Mouse (Mus musculus) heart, adult 11 months (tissue): ENCODE results near the gene Trpm3.

ENCODE experiments used
- DNase-seq: peaks from one replicate; pipeline ENCODE4 v3.0.0; 2022

Trpm3 gene

DNA sequence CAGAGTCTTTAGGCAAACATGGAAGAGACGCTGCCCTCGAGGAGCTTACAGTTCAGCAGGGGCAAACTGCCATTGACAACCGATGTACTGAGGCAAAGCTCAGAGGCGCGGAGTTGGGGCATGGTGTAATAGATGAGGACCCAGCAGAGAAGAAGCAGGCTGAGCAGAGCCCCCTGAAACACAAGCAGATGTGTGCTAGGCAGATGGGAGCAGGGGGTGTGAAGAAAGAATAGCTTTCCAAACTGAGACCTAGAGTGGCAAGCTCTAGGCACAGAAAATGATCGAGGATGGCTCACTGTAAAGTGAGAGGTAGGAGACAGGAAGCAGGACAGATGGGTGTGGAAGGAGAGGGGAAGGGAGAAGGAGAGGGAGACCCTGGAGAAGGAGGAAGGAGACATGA lies 792.2 kb downstream of the Trpm3 start:
- DNase-seq = peak; percentile 85

DNA sequence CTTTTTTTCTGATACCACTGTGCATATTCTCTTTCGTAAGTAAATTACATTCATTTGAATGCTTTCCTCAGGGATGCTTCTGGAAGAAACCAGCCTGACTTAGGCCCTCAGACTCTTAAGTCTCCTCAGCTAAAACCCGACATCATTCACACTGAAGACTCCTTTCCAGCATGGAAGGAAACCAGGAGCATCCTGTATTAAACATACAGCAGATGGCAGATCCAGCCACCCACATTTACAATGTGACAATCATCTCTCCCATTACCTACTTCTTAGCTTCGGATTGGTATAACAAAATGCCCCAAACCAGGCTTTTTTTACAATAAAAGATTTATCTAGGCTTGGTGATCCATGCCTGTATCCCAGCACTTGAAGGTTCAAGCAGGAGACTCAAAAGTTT lies 796.2 kb downstream of the Trpm3 start:
- peak; percentile 42 for DNase-seq

DNA sequence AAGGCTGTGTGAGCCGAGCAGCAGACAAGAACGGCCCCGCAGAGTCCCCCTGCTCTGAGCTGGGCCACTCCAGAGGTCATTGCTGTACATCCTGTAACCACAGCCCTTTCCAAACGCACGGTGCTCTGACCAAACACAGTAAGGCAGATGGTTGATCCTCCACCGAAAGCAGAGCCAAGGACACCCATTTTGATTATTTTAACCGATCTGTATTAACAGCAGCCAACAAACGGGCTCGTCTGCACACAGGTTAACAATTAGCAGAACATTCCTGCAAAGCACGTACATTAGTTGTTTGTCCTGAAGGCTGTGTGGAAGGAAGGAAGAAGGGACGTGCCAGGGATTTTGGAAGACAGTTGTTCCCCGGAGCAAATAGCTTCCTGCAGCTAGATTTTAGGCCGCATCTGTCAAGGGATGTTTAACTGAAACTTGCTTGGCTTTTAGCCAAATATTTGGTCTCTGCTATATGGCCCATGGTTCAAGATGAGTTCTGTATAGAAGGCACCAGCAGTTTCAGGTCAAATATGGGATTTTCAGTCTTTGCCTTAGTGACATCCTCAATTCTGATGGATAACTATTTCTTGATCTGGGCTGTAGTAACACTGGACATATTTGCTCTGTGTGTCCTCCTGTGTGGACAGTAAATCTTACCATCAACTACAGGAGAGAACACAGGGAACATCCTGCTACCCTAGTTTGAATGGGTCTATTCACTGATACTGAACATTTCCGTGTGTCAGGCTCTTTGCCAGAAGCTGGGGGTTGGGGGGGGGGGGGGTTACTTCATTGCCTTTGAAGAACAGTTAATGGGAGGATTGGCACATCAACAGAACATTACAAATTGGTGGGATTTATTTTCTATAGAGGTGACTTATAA lies 800.2 kb downstream of the Trpm3 start:
- DNase-seq = peak; percentile 94

DNA sequence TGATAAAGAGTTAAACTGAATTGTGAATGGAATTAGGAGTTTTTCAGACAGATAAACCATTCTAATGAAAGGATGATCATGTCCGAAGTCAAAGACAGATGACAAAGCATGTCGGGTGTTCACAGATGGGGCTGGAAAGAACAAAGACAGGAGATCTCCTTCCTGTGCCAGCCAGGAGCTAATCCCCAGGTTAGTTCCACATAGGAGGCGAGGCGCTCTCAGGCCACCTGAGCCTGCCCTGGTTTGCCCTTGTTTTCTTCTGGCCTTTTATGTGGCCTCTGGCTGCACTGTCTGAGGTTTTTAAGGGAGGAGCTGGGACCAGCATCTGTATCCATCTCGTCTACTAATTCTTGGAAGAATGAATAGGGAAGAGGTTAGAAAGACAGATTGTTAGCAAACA lies 801.0 kb downstream of the Trpm3 start:
- peak; percentile 81 for DNase-seq

DNA sequence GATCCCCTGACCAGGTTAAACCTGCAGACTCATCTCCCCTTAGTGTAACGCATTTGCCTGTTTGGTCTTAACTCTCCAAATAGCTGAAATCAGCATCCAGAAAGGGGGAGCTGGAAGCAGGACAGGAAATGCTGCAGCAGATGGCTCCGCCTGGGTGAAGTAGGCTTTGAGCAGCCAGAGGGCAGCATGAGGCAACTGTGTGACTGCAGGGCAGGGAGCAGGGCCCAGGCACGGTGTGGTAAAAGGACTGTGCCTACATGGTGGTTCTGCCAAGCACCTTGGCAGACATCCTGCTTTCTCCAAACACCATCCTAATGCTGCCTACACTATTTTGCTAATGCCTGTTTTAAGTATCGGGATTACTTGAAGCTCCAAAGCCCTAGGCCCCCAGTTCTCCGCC lies 801.6 kb downstream of the Trpm3 start:
- peak; percentile 98 for DNase-seq

DNA sequence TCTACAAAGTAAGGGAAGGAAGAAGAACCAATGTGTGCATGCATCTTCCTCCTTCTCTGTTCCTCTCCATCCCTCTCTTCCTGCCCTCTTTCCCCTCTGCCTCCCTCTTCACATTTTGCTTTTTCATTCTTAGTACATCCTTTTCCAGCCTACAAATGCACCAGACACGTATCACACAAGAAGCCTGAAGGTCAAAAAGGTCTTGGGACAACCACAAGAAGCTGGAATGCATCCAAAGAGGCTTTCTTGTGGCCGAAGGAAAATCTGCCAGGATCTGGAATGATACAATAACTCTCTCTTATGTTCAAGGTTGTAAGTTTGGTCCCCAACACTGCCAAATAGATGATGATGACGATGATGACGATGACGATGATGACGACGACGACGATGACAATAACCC lies 802.1 kb downstream of the Trpm3 start:
- no peak for DNase-seq

DNA sequence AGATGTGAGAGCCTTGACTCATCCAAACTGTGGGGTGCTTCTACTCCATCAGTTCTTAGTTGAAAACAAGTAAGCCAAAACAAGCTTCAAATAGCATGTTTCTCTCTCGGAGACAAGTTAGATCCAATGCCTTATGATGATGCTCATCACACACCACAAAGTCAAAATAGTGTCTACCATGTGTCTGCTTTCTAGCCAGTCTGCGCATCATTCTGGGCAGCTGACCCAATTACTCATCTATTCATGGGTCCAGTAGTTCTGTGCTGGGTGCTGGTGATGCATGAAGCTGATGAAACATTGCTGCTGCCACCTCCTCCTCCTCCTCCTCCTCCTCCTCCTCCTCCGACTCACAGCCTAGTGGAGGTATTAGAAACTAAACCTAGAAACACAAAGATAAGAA lies 813.6 kb downstream of the Trpm3 start:
- DNase-seq = peak; percentile 68

DNA sequence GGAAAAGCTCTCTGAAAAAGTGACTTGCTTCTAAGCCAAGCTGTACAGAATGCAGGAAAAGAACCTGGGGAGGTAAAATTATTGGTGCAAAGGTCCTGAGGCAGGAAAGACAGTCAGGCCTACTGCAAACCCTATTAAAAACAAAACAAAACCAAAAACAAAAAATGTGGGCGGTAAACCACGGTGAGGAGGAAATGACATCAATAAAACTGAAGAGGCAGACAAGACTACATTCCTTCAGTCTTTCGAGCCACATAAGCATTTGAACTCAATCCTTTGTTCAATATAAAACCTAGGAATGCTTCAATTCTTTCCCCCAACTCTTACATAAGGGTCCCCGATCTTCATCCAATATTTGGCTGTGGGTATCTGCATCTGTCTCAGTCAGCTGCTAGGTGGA lies 814.3 kb downstream of the Trpm3 start:
- no peak for DNase-seq

DNA sequence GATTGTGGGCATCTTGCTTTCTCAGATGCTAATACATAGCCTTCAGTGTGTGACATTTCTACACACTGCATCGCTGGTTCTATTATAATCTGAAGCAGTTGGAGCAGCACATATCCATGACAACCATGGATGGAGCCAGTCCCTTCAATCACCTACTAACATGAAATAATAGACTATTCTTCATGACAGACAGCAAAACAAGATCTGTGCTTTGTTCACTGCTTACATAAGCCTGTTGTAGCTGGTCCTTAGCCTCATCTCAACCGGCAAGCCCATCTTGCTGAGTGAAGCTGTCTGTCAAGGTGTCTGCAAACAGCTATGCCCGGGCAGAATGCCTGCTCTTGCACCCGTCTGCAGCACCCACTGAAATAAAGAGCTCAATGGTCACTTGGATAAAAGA lies 819.6 kb downstream of the Trpm3 start:
- DNase-seq = peak; percentile 80

DNA sequence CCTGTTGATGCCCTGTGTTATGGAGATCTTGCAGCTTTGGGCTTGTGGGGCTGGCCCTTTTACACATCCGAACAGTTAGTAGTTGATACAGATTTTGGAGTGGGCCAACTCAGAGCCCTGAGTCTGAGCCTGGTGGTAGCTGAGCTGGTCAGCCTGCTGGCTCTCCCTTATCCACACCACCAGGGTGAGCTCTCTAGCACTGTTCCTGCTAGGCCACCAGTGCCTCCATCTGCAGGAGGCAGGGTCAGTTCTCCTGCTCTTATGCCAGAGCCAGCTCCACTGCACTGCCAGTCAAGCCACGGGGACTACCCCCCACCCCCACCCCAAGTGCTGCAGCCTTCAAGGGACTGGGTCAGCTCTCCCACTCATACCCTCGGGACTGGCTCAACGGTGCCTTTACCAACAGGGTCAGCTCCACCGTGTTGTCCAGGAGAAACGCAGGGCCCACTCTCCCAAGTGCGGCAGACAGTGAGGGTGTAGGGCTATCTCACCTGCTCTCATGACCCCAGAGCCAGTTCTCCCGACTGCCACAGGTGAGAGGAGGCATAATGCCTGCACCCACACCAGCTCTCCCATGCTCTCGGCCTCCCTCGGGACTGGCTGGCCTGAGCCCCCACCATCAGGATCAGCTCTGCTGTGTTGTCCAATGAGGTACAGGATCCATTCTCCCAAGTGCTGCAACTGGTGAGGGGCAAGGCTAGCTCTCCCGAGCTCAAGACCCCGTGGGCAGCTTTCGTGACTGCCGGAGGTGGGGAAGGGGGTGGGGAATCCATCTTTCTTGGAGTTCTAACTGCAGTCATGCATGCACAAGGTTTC lies 821.8 kb downstream of the Trpm3 start:
- DNase-seq = peak; percentile 84

DNA sequence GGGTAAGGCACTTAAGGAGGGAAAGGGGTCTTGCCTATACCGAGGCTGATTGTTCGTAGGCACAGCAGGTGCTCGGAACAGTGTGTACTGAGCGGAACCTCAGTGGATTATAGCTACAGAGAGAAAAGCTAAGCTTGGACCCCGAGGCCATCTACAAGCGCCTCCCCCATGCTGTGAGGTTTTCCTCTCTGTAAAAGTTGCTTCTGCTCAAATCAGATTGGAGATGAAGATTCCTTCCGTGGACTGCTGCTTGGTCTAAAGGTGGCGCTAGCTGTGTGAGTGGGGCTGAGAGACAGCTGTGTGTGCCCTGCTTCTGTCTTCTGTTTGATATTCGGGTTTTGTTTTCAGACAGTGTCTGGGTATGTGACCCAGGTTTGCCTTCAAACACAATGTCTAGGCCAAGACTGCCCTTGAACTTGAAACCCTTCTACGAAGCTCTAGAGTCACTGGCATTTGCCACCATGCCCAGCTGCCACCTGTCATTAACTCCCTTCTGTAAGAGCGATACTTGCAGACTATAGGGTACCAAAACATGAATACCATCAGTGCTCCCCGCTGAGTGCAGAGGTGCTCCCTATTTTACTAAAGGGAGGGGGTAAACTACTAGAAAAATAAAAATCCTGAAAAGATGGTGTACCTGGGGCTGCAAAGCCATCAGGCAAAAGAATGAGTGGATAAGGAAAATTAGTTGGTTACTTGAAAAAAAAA lies 823.3 kb downstream of the Trpm3 start:
- peak; percentile 68 for DNase-seq

DNA sequence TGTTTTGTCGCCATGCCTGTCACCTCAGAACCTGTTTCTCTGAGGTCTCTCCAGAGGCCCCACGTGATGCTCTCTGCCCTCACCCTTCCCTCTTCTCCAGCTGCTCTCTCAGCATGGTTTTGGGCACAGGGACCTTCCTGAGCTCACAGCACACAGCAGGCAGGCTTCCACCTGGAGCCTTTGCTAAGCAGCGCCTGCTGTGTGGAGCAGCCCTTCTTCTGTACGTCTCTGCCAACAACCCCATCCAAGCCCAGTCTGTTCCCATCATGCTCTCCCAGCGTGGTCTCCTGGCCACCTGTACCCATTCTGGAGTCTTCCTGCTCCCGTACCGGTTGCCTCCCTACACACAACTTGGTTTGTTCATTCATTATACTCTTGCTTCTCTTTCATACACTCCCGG lies 823.9 kb downstream of the Trpm3 start:
- DNase-seq = peak; percentile 77

DNA sequence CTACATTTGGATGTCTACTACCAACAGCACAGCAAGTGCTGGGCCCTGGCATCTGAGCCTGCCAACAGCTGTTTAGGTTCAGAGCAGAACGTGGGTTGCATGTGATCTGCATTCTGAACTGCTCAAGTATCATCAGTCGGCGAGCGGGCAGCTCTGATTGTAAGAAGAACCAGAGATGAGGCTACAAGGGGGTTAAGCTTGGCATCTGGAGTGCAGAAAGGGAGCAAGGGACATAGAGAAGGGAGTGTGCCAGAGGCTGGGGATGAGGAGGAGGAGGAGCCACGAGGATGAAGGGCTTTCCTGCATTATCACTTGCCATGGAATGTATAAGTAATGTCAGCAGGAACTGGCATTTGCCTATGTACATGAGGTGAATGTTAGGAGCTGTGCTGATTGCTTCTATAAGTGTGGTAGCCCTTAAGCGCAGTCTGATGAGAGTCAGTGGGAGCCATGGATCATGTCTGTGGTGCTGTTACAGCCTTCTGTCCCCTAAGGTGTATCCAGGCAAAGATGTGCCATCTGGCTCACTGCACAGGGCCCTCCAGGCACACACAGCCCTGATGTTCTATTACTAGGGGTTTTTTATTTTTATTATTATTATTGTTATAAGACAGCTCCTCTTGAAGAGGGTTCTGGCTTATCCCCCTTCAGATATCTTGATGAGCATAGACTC lies 825.0 kb downstream of the Trpm3 start:
- DNase-seq = peak; percentile 74

DNA sequence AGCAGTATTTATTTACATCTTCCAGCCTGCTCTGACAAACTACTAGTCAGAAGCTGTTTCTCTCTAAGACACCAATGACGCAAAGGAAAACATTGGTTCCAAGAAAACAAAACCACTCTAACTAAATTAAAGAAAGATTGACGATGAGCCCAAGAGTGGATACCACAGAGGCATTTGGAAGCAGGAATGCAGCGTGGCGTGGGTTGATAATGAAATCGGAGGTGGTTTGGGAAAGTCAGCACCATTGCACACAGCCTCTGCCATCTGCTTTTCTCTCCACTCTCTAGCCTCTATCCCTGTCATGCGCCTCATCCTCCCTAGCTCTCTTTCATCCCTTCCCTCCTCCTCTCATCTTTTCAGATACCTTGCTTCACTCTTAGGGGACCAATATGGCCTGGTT lies 826.6 kb downstream of the Trpm3 start:
- DNase-seq = peak; percentile 55

DNA sequence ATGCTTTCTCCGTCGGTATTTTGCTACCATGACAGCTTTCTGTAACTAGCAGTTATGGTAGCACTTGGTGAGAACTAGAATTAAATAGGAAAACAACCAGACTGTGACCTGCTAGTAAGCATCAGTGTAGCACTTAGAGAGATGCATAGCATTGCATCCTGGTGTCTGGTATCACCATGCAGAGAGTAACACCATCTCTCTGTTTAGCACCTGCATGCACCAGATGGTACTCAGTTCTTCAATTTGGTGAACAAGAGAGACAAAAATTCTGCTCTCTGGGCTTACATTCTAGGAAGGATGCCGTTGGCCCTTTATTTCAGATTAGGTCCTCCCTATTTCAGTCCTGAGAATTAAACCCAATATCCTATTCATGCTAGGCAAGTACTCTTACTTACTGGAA lies 834.4 kb downstream of the Trpm3 start:
- peak; percentile 25 for DNase-seq

DNA sequence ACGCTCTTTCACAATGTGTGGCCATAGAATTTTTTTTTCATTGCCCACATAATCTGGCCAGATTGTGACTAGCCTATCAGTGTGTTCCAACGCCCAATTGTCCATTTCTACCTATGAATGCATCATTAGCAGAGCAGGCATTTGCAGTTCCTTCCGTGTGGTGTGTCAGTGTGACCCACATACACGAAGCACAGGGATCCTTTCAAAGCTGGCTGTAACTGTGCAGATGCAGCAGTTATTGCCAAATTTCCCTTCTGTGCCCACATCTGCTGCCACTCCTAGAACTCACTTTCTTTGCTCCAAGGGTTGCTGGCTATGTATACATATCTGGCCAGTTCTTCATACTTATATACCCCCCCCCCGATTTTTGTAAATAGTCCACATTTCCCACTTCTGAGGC lies 834.9 kb downstream of the Trpm3 start:
- DNase-seq = peak; percentile 53

DNA sequence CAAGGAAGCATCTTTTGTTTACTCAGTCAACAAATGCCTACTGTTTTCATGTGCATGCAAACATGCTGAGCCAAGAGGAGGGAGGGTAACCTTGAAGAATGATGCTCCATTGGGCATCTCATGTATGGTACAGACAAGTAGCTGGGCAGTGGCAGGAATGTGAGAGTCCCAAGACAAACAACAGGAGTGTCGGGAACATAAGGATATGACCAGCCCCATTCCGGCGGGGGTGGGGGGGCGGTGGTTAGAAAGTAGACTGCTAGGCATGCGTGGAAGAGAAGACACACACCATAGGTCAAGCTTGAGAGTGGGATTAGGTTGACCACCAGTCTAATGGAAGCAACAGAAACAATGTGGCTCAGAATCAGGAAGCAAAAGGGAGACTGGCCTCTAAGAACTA lies 837.0 kb downstream of the Trpm3 start:
- DNase-seq = peak; percentile 52

DNA sequence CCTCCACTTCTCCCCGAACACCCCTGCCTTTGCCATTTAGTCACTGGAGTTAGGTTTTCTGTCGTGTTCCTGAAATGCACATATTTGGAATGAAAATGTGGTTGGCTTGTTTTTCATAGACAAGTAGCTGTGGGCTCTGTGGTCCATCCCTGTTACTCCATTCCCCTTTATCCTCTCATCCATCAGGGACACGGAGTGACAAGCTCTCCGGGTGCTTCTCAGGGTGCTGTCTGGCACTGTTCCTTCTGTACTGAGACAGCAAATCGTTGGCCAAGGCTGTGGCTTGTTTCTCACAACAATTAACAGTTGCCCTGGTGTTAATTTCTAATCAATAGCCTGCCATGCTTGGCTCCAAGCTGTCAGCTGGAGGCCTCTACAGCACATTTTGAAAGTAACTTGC lies 838.7 kb downstream of the Trpm3 start:
- peak; percentile 53 for DNase-seq

DNA sequence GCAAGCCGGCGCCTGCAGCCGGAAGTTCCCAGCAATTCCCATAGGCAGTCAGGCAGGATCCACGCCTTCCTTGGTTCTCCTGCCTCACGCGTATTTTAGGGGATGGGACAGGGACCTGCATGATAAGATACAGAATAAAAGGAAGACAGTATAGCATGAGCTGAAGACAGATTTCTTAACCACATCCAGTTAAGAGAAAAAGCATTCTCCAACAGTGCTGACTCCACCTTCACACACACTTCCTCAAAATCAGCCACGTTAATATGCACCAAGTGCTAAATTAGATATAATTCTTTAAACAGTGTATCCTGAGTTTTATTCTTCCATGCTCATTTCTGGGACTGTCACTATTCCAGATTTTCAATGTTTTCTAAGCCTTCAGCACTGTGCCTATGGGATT lies 839.9 kb downstream of the Trpm3 start:
- no peak for DNase-seq

DNA sequence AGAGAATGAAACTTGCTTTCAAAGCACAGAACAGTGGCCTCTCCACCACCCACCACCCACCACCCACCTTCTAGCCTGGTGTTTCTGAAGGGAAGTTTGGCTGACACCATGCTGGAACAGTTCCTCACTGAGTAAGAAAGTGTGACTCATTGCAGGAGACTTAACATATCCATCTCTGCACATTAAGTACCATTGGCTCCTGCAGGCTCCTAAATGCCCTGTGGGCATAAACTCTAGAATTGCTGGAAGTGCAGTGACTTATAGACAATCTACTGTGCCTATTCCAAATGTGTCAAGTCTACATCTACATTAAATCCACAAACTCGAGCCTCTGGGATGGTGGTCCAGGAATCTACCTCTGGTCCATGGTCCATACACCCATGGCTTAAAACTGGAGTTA lies 840.3 kb downstream of the Trpm3 start:
- DNase-seq = peak; percentile 63

DNA sequence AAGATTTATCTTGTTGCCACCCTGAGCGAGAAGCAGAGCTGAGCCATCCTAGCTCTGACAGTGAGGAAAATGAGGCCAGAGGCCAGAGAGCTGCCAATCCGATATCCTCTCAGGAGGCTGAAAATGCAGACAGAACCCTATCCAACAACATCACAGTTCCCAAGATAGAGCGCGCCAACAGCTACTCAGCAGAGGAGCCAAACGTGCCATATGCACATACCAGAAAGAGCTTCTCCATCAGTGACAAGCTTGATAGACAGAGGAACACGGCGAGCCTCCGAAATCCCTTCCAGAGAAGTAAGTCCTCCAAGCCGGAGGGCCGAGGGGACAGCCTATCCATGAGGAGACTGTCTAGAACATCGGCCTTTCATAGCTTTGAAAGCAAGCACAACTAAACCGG lies 849.1 kb downstream of the Trpm3 start:
- DNase-seq = peak; percentile 79

DNA sequence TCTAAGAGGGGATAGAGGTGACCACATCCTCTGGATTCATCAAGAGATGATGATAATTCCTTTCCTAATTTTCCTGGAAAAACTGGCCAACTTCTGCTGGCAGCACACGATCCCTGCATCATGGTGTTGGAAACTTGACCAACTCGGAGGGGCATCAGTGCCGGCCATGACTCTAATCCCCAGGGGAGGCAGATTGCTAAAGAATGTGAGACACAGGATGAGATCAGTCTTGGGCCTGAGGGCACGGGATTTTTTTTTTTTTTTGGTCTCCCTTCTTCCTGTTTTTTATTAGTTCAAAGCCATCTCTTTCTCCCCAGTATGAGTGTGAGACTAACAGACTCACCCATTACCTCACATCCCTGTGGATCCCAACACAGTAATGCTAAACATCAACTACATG lies 855.1 kb downstream of the Trpm3 start:
- peak; percentile 89 for DNase-seq

DNA sequence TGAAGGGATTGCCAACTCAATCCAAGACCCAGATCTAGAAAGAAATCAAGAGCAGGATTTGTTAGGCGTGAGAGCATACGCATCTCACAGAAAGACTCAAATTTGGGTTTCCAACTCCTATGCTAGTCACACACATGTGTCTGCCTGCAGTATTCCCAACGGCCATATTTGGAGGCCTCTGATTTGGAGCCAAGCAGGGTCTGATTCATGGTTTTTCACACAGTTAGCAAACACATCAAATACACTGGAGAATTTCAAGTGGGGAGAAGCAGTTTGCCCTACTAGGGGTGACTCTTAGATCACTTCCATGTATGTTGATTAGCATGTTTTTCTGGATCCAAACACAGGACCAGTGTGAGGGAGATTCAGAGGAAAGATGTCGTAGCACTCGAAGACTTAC lies 855.7 kb downstream of the Trpm3 start:
- peak; percentile 88 for DNase-seq
